Mouse (Mus musculus) kidney, postnatal 4 days (tissue): ENCODE results near the gene Frrs1.

Source experiments
- DNase-seq, 2 experiments: peaks; one replicate each; pipeline ENCODE4 v3.0.0; 2021; ENCODE audit warnings: mixed read lengths in 2 of 2

Gene Frrs1

GRCm38 (mm10) chr3:116917016-116917415 lies 57.8 kb downstream of the Frrs1 start:
- DNase-seq = no peak

- DNase-seq = no peak
Measured at GRCm38 (mm10) chr3:116921535-116921934, 62.3 kb downstream of the Frrs1 start.

- no peak for DNase-seq
Measured at GRCm38 (mm10) chr3:116923042-116923441, 63.8 kb downstream of the Frrs1 start.

GRCm38 (mm10) chr3:116928994-116929393 lies 69.7 kb downstream of the Frrs1 start:
- no peak for DNase-seq

GRCm38 (mm10) chr3:116933158-116933557 lies 73.9 kb downstream of the Frrs1 start:
- no peak for DNase-seq

- DNase-seq = no peak
Measured at GRCm38 (mm10) chr3:116936934-116937691, 77.8 kb downstream of the Frrs1 start.

- no peak for DNase-seq
Measured at GRCm38 (mm10) chr3:116940804-116941558, 81.7 kb downstream of the Frrs1 start.

GRCm38 (mm10) chr3:116941559-116942117 lies 82.4 kb downstream of the Frrs1 start:
- DNase-seq = no peak

- DNase-seq = no peak
Measured at GRCm38 (mm10) chr3:116942751-116943150, 83.5 kb downstream of the Frrs1 start.

GRCm38 (mm10) chr3:116943422-116943821 lies 84.2 kb downstream of the Frrs1 start:
- DNase-seq = no peak

- DNase-seq = no peak
Measured at GRCm38 (mm10) chr3:116946476-116946875, 87.2 kb downstream of the Frrs1 start.

- no peak for DNase-seq
Measured at GRCm38 (mm10) chr3:116950665-116951115, 91.4 kb downstream of the Frrs1 start.

GRCm38 (mm10) chr3:116951489-116951888 lies 92.2 kb downstream of the Frrs1 start:
- no peak for DNase-seq

- DNase-seq = no peak
Measured at GRCm38 (mm10) chr3:116952242-116952899, 93.1 kb downstream of the Frrs1 start.

GRCm38 (mm10) chr3:116953366-116953765 lies 94.1 kb downstream of the Frrs1 start:
- no peak for DNase-seq

GRCm38 (mm10) chr3:116955061-116955460 lies 95.8 kb downstream of the Frrs1 start:
- DNase-seq = no peak
